Mouse (Mus musculus): ENCODE data around the gene Pygb.

Gene Pygb

DNA sequence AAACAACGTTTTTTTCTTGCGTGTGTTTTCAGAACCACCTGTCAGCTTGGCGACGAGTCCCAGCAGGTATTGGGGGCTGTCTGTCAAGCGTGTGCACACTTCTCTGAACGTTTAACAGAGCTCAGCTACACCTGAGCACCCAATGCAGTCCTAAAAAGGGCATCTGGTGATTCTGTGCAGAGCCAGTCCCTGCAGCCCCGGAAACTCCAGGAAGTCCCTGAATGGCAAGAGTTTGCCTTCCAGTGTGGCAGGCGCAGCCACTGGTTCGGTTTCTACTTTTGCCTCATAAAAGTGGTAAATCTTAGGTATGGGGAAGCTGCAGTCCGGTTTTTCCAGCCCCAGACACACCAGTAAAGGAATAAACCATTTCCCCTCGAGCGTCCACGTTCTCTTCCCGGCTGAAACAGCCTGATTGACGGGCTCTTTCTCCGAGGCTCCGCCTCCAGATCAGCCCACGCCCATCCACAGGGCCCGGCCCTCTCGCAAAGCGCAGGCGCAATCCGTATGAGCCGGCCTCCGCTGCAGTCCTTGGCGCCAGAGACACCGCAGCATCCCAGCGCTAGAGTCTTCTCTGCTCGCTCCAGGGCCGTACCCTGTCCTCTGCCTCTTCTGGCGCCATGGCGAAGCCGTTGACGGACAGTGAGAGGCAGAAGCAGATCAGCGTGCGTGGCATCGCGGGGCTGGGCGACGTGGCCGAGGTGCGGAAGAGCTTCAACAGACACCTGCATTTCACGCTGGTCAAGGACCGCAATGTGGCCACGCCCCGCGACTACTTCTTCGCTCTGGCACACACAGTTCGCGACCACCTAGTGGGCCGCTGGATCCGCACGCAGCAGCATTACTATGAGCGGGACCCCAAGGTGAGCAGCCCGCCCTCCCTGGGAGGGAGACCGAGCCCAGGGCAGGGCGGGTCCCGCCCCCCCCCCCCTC lies at the start of gene Pygb:
Pygb (plus strand) TSS at position 485 of the 930 bp plus-strand sequence.
- DNase-seq (ENCODE audit: low read depth, low spot score) = peak; percentile 92

GRCm38 (mm10) chr2:150737881-150738280 lies 48.7 kb upstream of the Pygb start:
- no peak for DNase-seq (ENCODE audit: low read depth, low spot score)

- DNase-seq (ENCODE audit: low read depth, low spot score) = no peak
Observed at GRCm38 (mm10) chr2:150740145-150740841, 46.2 kb upstream of the Pygb start.

DNA sequence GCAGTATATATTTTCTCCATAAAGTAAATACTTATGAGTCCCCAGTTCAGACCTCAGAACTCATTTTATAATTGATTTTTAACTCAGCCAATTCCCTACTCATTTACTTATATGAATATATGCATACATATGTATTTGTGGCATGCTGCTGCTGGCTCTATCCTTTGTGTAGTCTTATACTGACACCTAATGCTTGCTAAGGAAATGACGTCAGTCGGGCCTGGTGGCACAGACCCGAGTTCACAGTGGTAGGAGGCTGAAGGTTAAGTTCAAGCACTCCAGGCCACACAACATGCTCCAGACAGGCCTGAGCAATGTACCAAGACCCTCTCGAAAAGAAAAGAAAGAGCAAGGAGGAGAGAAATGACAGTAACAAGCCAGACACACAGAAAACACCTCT lies 45.1 kb upstream of the Pygb start:
- peak; percentile 18 for DNase-seq (ENCODE audit: low read depth, low spot score)

GRCm38 (mm10) chr2:150745016-150745415 lies 41.5 kb upstream of the Pygb start:
- DNase-seq (ENCODE audit: low read depth, low spot score) = no peak

DNA sequence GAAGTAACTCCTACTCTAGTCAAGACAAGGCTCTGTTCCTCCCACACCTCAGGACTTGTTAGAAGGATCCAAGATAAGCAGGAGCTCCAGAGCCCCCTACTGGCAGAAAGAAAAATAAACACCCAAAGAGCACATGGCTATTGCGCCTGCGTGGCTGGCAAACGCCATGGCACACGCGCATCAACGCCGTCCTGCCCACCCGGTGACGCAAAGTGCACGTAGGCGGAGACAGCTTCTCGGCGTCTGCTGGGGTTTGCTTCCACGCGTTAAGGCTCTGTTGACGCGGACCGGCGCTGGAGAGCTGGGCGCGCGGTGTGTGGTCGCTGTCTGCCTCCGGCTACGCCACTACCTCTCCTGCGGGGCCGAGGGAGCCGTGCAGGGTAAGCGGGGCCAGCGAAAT lies 37.7 kb upstream of the Pygb start, which contains the start of gene Entpd6:
Entpd6 (plus strand) TSS at position 189 of the 400 bp plus-strand sequence.
- DNase-seq (ENCODE audit: low read depth, low spot score) = peak; percentile 97

GRCm38 (mm10) chr2:150749283-150749682 lies 37.3 kb upstream of the Pygb start:
- DNase-seq (ENCODE audit: low read depth, low spot score) = no peak

- DNase-seq (ENCODE audit: low read depth, low spot score) = peak; percentile 72
Observed at GRCm38 (mm10) chr2:150750129-150750979, 36.2 kb upstream of the Pygb start.

DNA sequence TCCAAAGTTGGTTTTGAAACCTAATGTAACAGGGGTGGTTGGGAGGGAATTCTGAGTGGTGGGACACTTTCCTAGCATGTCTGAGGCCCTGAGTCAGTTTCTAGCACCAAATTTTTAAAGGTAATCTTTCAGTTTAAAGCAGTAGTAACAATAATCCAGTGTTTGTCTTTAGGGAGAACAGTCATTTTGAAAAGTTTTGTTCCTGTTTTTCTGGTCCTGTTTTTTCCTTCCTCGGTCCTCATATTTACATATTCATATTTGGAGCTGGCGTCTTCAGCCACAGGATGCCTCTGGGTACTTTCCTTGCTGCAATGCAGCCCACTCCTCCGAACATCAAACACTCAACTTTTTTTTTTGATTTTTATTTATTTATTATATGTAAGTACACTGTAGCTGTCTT lies 31.5 kb upstream of the Pygb start:
- no peak for DNase-seq (ENCODE audit: low read depth, low spot score)

DNA sequence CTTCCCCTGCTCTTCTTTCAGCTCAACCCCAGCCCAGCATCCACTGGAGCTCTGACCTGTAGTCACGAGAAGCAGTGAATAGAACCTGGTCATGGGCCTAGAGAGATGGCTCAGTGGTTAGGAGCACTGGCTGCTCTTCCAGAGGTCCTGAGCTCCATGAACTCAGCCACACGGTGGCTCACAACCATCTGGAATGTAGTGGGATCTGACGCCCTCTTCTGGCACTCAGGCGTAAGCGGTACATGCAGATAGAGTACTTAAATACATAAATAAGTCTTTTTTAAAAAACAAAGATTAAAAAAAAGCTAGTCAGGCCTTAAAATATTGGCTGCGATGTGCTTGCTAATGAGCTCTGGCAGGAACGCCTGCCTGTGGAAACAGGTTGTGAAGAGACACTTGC lies 25.1 kb upstream of the Pygb start:
- DNase-seq (ENCODE audit: low read depth, low spot score) = no peak

DNA sequence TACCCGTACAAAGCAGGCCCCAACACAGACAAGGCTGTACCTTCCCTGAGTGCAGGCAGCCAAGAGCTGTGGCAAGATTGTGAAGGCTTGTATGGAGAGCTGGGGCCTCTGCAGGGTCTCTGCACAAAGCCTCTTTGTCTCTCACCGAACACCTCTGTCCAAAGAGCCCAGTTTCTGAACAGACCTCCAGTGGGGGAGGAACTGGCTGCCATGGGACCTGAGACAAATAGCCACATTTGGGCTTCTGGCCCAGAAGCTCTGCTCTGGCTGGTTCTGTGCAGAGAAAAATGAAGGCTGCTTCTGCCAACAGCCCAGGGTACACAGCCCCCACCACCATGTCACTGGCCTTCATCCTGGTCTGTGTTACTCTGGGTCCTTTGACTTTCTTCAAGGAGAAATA lies 20.9 kb upstream of the Pygb start:
- DNase-seq (ENCODE audit: low read depth, low spot score) = no peak

- no peak for DNase-seq (ENCODE audit: low read depth, low spot score)
Observed at GRCm38 (mm10) chr2:150766083-150766862, 20.3 kb upstream of the Pygb start.

GRCm38 (mm10) chr2:150768678-150769077 lies 17.9 kb upstream of the Pygb start:
- DNase-seq (ENCODE audit: low read depth, low spot score) = no peak

GRCm38 (mm10) chr2:150770747-150771146 lies 15.8 kb upstream of the Pygb start:
- DNase-seq (ENCODE audit: low read depth, low spot score) = no peak

DNA sequence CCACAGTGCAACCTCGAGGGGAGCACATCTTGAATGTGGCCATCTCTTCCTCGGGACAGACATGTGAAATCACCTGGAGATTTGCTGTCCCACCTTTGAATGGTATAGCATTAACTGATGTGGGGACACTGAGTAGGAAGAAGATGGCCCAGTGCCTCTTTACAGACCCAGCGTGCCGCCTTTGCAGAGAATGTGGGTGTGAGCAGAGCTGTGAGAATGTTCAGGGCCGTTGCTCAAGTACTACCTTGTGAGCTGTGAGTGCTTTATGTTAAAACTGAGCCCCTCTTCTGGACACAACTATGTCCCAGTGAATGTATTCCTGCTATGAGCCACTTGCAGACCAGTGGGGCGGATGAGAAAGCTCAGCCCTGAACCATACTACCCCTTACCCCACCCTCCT lies 15.4 kb upstream of the Pygb start:
- DNase-seq (ENCODE audit: low read depth, low spot score) = no peak

DNA sequence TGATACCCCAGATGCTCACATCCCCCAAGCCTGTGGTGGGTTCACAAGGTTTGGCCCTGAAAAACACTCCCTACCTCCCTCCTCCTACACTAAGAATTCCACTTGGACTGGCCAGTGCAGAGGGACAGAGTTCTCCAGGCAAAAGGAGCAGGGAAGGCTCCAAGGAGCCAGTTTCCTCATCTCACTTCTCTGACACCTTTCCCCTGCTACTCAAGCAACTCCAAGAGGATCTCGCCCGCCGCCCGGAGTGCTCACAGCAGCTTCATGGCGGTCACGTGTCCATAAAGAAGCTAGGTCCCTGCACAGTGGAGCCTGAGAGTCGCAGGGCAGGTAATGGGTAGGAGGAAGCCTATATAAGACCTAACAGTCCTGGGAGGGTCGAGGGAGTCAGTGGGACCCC lies 14.5 kb upstream of the Pygb start:
- DNase-seq (ENCODE audit: low read depth, low spot score) = no peak

DNA sequence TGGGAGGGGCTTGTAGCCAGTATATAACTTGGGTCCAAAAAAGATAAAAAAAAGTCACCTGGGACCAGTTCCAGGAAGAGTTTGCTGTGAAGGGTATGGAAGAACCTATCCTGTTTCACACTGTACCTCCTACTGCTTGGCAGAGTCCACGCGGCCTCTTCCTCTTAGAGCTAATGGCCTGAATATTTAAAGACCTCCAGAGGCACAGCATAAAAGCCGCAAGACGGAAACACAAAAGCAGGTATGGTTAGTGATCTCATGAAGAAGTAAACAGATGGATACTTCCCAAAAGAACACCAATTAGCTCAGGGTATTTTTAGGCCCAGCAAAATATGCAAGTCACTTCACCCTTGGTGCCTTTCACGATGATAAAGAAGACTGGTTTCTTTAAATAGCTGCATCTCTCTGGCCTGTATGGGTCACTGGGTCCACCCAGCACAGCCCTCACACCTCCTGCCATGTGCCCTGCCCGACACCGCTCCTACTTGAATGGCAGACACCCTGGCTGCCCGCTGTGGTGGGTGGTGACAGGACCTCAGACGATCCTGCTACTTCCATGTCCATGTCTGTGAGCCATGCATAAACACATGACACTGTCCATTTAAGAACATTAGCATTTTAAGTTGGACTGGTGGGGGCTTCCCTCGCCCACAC lies 13.9 kb upstream of the Pygb start:
- no peak for DNase-seq (ENCODE audit: low read depth, low spot score)

GRCm38 (mm10) chr2:150782801-150783200 lies 3.7 kb upstream of the Pygb start:
- no peak for DNase-seq (ENCODE audit: low read depth, low spot score)

- peak; percentile 38 for DNase-seq (ENCODE audit: low read depth, low spot score)
Observed at GRCm38 (mm10) chr2:150787234-150787771, 768 bp downstream of the Pygb start.
